Mouse (Mus musculus) frontal cortex, postnatal 36 days (tissue): Measurements from ENCODE around the gene Cherp.

Experiments
- DNase-seq, 2 experiments: peaks; one replicate each; pipeline ENCODE4 v3.0.0; 2022; ENCODE audit warnings: low spot score in 2 of 2

Cherp gene

DNA sequence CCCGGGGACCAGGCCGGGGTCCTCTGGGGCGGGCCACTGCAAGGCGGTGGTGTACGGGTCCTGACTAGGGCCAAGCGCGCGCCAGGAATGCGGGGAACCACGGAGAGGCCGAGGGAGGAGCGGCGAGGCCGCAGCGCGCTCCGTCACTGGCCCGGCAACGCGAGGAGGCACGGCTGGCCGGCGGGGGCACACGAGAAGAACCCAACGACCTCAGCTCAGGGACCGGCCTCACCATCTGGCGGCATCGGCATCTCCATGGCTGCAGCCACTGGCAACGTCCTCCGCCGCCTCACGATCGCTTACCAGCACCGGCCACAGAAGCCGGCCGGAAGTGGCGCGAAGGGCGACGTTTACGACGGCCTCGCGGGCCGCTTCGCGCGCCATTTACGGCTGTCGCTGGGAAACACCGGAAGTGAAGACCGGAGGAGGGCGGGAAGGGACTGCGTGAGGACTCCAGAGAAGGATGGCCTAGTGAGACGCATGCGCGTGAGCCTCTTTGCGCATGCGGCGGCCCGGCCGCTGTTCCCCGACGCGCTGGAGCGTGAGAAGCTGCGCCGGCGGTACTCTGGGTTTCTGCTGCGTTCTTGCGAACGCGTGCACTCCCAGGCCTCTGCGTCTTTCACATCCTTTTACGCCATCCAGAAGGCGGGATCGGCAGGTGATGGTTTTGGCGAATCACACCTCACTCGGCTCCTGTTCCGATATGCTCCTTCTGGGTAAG, at the start of gene Cherp:
TSS of gene Cherp (minus strand) at position 401 of the 721 bp plus-strand sequence.
- DNase-seq: peak; percentile 98 to 99

- DNase-seq: no peak
Observed at GRCm38 (mm10) chr8:72521888-72522287, 46.9 kb upstream of the Cherp start.

GRCm38 (mm10) chr8:72517421-72517988, 42.5 kb upstream of the Cherp start:
- DNase-seq: no peak

DNA sequence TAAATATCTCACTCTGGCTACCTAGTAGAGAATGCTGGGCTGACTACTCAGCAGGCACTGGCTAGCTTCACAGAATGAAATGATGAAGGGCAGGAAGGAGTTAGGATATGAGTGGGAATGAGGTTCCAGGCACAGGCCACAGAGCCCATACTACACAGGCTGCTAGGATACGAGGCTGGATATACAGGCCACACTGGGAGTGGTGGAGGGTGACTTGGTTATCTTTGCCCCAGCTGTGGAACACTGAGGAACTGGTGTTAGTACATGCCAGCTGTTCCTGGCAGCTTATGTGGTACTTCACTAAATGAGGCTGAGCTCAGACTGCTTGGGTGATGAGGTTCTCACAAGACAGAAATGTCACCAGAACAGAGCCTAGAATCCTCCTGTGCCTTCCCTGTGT, 38.1 kb upstream of the Cherp start:
- no peak for DNase-seq

DNA sequence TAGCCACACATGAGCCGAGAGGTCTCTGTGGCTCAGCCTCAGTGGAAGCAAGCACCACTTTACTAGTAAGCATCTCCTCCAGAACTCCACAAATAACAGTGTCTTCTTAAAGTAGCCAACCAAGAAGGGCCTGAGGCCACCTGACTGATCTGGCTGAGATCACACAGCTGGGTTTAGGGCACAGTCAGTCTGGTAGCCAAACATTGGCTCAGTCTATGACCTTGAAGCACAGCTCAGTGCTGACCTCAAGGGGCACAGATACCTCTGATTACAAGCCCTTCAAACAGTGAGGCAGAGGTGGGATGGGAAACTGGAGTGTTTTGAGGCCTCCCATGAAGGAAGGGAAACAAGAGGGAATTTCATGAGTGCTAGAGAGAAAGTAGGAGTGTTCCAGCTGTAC, 37.6 kb upstream of the Cherp start:
- no peak for DNase-seq

GRCm38 (mm10) chr8:72507505-72507904, 32.5 kb upstream of the Cherp start:
- no peak for DNase-seq

DNA sequence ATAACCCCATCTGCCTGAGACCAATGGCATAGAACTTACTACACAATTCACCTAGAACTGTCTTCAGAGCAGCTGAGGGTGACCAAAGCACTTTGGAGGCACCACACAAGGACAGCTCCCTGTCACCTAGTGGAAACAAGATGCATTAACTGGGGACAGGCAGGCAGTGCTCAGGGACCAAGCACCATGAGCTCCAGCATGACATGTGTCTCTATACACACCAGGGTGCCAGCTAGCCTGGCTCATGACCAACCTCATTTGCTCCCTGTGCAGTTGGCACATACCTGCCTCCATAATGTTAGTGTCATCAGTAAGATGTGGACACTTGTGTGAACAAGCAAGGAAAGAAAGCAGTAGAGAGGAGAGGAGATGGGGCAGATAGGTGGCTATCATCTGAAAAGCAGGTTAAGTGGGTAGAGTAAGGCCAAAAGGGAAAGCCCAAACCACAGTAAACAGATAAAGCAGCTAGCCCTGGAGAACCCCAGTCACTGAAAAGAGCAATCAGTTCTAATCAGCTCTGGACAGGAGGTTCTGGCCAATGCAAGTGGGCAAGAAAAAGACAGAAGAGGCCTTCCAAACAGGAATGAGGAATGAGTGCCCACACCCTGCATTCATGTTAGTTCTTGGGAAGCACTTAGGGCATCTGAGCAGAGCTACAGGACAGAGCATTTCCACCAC, 29.8 kb upstream of the Cherp start:
- no peak for DNase-seq

- DNase-seq: peak in 1 of 2 experiments; percentile 61
Observed at GRCm38 (mm10) chr8:72504137-72504536, 29.1 kb upstream of the Cherp start.

GRCm38 (mm10) chr8:72500521-72500931, 25.5 kb upstream of the Cherp start:
- DNase-seq: no peak

- DNase-seq: no peak
Observed at GRCm38 (mm10) chr8:72499521-72500284, 24.7 kb upstream of the Cherp start.

GRCm38 (mm10) chr8:72498527-72498926, 23.5 kb upstream of the Cherp start:
- no peak for DNase-seq

- DNase-seq: no peak
Observed at GRCm38 (mm10) chr8:72497911-72498310, 22.9 kb upstream of the Cherp start.

- no peak for DNase-seq
Observed at GRCm38 (mm10) chr8:72496217-72496616, 21.2 kb upstream of the Cherp start.

- DNase-seq: no peak
Observed at GRCm38 (mm10) chr8:72495411-72496111, 20.5 kb upstream of the Cherp start.

GRCm38 (mm10) chr8:72493381-72493780, 18.4 kb upstream of the Cherp start:
- DNase-seq: no peak

- DNase-seq: peak; percentile 99
Observed at GRCm38 (mm10) chr8:72492622-72493081, 17.6 kb upstream of the Cherp start.

DNA sequence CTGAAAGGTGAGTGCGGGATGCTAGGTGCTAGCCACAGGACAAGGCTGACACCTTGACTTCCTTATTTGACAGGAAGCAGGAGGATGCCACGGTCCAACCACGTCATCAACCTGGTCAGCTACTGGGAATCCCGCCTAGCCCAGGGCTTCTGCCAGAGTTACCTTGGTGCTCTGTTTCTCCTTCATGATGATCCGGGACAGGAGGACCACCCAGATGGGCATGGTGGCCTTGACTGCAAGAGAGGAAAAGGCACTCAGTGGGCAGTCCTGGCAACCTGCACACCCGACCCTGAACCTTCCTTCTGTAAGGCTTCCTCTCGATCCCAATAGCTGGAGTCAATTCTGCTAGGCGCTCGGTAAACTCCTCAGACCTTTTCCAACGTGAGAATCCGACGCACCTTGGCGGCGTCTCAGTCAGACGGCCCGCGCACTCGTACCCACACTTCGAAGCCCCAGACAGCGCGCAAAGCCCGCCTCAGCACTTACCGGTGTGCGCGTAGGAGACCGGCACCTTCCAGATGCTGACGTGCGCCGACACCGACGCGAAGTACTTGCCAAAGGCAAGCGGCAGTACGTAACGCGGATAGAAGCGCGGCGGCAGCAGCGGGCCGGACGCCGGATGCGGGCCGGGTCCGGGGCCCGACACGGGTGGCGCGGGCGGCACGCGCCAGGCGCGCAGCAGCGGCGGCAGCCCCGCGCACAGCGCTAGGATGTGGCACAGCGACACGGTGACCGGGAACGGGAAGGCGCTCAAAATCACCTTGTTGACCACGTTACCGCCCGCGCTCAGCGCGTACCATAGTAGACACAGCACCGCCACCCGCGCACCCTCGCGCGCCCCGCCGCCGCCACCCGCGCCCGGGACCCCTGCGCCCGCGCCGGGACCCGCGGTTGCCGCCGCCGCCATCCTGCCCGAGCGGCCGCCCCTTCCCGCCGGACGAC, 16.9 kb upstream of the Cherp start, which contains the start of gene Slc35e1:
TSS of gene Slc35e1 (minus strand) at position 935 of the 942 bp plus-strand sequence.
- DNase-seq: peak; percentile 37 to 46

GRCm38 (mm10) chr8:72491017-72491416, 16.0 kb upstream of the Cherp start:
- no peak for DNase-seq

DNA sequence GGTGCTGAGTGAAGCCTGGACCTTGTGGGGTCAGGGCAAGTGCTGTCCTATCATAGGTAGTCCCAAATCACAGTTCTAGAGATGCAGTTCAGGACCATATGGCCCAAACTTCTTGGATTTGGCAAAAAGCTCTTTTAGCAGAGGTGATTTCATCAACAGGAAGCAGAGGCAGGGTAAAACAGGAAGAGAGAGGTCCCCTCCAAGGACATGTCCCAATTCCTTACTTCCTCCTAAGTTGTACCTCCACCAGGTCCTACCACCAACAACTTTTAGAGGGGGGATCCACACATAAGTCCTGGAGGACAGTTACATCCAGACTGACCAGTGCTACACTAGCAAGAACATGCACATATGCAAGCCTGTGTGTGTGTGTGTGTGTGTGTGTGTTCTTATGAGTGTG, 12.0 kb upstream of the Cherp start:
- no peak for DNase-seq
